Mouse (Mus musculus): ENCODE data around the gene Hoxd9.

The Hoxd9 gene

DNA sequence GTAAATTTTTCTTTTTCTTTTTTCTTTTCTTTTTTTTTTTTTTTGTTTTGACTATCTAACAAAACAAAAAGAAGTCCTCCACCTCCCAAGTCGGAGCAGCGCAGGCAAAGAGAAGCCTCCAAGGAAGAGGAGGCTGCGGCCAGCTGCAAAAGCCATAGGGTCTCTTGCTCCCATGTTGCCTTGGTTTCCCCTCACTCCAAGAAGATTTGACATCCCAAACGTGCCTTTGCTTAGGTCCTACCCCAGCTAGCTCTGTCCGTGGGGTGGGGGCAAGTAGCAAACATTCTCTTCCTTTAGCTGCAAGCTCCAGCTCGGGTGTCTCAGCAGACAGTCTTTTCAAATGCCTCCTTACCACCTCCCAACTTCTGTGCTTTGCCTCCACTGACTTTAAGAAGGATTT, 36.2 kb downstream of the Hoxd9 start:
- no peak for DNase-seq (ENCODE audit: low read depth)

DNA sequence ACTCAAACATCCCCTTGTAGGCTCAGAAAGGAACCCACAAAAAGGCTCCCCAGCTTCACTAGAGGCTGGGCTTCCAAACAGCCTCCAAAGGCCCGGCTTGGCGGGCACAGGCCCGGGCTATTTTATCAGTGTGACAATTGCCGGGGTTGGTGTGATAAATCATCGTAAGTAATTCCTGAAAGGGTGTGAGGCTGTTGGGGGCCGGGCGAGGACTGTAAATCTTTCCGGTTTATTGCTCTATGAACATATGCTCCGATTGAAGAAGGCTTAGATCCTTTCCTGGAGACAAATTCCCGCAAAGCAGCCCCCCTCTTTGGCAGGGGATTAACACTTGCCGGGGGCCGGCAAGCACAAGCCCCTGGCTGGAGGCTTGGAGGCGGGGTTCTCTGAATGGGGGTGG, 36.9 kb downstream of the Hoxd9 start:
- no peak for DNase-seq (ENCODE audit: low read depth)

DNA sequence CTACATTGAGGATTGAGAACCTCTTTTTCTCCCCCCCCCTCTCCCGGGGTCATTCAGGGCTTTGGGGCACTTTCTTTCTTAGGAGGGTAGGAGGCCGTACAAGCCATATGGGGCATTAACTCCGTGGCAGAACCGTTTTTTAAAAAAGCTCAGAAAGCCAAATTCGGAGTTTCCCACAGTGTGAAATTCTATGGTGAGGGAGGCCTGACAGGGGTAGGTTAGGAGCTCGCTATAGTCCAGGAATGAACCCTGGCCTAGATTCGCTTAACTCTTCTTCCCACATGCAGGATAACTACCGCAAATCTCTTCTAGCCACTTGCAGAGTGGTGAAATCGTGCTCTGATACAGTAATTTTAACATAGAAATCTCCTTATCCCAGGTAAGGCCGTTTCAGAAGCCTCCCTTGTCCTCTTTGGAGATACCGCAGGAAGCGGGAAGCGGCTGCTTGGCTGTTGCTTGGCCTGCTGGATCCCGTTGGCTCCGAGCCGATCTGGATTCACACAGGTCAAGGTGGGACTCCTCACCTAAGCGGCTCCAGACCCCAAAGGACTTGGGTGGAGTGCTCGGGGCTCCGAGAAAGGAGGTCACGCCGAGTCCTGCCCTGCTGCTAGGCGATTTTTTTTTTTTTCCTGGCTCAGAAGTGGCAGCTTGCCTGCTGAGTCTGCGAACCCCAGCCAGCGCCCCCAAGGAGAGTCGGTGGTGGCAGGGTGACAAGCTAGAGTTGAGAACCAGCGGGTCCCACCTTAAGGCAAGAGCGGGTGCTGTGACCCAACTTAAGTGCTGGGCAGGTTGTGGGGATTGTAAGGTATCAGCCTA, 37.7 kb downstream of the Hoxd9 start:
- no peak for DNase-seq (ENCODE audit: low read depth)

DNA sequence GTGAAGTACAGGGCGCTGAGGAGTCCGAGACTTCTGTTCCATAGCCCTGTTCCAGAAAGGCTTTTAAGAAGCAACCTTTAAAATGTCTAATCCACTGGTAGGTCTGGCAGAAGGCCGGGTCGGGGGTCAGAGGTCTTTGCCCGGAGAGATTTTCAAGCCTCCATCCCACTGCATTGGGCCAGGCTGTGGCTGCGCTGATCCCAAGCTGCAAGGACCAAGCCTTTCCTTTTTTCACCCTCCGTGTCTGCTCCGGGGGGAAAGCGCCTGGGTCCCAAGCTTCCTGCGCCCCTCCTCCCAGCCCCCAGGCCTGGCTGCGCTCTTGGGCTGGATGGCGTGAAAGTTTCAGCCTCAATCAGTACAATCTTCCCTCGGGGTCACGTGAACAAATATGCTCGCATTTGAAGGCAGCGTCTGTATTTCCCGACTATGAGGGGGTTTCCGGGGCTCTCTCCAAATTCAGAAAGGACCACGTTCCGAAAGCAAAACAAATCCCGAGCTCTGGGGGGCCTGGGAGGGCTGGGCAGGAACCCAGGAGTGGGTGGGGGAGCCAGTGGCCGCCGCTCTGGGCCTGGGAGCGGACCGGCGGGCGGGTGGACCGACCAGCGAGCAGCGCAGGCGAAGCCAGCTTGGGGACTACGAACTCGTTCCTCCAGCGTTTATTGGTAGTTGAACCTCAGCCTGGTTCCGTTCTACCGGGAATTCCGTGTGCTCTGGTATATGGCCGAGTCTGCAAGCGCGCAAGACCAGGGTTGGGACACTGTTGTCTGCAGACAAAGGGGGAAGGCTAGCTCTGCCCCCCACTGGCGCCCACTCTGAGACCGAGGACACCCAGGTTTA, 38.5 kb downstream of the Hoxd9 start:
- no peak for DNase-seq (ENCODE audit: low read depth)

DNA sequence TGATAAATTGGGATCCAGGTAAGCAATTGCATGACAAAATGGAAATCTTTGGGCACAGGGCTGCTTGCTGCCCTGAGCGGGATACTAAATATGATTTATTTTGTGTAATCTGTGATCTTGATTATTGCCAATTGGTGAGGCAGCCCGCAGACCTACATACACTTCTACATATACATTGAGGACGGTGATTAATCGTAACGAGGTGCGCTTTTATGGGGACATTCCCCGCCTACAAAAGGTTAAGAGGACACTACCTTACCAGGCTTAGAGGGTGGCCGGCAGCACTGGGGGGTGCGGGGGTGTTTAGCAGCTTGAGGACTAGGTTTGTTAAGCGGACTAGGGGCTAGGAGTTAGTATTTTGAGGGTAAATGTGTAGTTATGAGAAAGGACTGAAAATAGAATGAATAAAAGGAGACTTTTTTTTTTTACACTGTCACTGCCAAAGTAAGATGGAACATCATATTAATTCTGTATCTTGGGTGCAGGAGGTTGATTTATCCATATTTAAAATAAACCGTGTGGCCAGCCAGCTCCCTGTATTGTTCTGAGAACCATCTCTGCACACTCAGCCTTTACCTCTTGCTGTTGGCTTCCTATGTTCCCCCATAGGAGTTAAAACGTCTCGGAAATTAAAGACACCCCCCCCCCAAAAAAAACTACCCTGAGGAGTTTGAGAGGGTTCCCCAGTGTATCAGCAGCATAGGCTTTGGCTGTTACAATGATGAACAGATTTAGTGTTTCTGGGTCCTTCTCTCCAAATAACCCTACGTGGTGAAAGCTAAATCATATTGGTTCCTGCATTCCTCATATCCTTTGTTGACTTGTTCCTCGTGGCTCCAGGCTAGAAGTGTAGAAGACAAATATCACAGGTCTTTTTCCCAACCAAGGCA, 39.4 kb downstream of the Hoxd9 start:
- no peak for DNase-seq (ENCODE audit: low read depth)

DNA sequence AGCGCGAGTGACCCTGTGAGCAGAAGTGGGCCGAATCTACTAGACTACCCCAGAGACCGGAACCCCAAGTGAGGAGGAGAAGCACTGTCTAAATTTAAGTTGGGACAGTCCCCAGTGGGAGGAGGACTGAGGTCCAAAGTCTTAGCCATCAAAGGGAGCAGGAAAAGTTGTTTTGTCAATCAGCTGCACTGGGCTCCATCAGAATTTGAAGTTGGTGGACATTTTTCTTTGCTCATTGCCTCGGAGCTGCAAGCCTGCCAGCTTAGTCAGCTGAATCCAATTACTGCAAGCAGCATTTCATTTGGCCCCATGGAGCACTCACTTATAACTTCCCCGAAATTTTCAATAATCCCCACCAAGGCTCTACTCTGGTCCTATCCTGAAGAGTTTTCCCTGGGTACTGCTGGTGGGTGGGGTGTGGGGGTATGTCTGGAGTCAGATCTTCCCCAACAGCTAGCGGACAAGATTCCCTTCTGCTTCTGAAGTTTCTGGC, 40.1 kb downstream of the Hoxd9 start:
- no peak for DNase-seq (ENCODE audit: low read depth)

DNA sequence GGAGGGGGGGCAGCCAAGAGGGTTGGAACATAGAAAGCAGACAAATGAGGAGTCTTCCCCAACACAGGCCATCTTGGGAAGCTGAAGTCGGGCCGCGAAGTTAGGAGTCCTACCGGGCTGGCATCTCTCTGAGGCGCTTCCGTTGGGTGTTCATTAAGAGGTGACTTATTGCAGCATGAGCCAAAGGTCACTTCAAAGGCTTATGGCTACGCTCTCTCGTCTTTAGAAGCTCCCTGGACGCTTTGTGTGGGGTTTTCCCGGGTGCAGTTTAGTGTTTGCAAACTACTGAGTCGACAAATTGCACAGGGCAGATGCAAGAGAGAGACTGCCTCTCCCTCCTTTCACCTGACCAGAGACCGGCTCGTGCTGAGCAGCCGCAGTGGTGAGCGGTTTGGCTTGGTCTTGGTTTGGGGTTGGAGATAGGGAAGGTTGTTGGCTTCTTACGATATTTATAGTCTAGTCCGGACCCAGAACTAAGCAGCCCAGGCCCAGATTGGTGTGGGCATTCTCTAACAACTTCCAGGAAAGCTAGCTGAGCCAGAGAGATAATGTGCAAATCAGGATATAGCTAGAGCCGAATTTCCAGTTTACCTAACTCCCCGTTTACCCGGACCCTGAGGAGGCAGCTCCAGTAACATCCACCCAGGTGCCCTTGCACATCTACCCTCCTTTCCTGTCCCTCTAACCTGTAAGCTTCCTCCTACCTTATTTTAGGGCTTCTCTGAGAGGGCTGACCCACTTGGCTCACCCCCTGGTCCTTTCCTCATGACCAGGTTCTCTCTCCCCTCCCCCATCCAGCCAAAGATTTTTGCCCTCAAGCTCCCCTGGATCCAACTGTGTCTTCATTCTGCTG, 41.3 kb downstream of the Hoxd9 start:
- no peak for DNase-seq (ENCODE audit: low read depth)

DNA sequence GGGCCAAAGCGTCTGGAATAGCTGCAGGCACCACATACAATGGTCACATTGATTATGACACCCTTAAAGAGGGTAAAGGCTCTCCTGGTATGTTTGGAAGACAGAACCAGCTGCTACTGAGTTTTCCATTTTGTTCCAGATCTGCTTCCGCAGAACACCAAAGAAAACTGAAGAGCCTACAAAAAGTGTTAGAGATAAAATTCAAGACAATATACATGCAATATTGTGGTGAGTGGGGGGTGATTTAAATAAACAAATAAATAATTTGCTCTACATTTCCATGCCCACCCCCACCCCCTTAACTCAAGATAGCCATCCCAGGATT, 41.9 kb downstream of the Hoxd9 start:
- no peak for DNase-seq (ENCODE audit: low read depth)

DNA sequence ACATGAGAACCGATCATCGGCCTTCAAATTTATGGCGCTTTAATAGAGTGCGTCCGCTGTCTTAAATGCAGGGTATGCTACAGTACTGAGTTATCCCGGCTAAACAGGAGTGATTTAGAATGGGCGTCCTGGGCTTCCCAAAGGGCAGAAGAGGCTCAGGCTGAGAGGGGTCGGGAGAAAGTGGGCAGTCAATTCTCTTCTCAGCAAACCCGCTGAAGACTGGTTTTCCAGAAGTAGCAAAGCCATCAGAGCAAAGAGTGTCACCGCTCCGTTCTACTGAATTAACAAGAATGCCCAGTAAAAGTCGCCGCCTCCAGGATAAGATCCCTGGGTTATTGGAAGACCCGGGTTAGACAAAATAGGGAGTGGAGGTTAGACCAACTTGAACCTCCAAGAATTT, 42.3 kb downstream of the Hoxd9 start:
- no peak for DNase-seq (ENCODE audit: low read depth)

DNA sequence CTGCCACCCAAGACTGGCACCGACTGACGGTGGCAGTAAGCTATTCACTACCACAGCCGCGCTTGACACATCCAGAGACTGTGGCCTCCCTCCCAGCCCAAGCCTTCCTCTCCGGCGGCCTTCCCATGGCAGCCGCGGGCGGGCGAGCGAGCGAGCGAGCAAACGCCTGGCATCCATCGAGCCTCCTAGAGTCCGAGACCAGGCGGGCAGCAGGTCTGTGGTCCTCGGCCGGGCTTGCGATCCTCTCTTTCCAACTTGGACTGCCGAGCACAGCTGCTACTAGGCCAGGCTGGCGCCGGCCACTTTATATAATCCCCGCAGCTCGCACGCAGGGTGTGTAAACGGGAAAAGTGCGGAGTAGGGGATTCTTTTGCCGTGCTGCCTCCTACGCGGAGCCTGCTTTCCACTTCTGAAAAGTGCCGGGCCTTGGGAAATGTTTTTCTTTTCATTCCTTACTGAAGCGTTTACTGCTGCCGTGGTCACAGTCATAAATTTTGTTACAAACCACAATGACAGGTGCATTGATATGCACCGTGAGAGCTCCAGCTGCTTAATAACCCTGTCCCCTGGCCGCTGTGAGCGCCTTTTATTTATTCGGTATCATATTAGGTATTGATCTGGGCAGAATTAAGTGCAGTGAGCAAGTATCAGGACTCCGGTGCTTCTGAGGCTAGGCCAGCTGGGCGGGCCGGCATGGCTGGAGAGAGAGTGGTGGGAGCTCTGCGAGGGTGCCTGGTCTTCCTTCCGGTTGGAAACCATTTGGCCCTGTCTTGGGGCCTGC, 43.0 kb downstream of the Hoxd9 start:
- DNase-seq (ENCODE audit: low read depth): no peak

DNA sequence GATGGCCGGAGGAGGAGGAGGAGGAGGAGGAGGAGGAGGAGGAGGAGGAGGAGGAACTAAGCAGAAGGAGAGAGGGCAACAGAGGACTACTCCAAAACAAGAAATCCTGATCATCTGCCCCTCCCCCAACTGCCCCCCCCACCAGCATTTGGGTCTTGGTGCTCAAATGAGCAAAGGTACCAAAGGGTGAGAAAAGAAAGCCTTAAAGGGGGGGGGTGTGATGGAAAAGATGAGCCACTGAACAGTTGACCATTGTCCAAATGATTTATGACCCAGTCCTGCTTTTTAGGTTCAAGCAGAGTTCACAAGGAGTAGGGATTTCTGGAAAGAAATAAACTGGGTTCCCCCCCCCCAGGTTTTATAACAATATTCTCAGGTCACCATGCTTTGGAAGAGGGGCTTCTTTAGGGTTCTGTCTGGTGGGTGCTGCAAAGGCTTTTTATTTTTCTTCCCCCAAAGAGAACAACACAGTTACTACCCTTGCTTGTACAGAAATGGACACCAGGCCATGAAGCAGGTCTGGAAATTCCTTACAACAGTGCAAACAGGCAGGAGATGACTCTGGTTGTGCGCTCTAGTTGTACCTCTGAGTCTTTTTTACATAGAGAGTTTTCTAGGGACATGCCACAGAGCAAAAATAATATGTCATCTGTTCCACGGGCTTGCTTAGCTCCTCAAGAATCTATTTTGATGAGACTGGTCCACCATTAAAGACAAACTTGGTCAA, 43.9 kb downstream of the Hoxd9 start:
- DNase-seq (ENCODE audit: low read depth): no peak

DNA sequence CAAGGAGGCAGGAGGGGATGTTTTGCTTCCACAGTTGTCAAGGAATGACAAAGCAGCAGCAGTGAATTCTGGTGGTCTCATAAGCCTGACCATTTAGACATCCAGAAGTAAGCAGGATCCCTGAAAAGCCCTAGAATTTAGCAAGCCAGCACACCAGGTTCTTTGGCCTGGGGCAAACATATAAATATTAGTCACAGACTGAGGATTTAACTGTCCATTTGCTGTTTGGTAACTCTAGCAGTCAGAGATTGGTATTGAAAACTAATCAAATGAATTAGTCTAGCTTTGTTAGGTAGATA, 44.4 kb downstream of the Hoxd9 start:
- DNase-seq (ENCODE audit: low read depth): no peak

DNA sequence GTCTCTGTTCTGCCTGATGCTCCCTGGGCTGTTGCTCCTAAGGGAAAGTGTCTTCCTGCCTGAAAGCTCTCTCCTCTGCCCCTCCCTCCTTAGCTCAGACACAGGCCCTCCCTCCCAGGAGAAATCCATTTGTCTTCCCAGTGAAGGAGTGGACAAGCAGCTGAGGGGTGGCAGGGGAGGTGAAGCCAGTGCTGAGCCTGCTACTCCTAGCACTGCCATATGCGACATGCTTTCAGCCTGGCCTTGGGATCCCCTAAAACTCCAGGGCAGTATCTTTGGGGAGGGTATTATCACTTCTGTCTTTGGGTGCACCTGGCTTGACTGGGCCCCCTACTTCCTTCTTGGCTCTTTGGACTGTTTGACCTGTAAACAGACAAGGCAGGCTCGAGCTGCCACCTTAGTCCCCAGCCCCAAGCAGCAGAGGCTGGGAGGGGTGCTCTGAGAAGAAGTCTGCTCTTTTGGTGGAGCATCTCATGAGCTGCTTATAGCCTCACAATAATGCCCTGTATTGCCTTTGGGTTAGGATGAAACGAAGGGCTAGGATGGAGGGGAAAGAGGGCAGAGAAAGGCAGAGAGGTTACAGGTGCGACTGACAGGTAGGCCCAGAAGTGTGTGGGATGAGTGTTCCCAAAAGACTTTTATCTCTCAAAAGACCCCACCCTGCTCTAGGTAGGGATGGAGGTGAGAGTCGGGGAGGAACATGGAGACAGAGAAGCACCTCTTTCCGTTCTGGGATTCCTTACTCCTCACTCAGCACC, 48.2 kb downstream of the Hoxd9 start:
- no peak for DNase-seq (ENCODE audit: low read depth)

DNA sequence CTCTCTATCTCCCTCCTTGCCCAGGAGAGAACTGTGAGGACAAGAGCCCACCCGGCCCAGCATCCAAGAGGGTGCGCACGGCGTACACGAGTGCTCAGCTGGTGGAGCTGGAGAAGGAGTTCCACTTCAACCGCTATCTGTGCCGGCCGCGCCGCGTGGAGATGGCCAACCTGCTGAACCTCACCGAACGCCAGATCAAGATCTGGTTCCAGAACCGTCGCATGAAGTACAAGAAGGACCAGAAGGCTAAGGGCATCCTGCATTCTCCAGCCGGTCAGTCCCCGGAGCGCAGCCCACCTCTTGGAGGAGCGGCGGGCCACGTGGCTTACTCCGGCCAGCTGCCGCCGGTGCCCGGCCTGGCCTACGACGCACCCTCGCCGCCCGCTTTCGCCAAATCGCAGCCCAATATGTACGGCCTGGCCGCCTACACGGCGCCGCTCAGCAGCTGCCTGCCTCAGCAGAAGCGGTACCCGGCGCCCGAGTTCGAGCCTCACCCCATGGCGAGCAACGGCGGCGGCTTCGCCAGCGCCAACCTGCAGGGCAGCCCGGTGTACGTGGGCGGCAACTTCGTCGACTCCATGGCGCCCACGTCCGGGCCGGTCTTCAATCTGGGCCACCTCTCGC, 48.9 kb downstream of the Hoxd9 start:
- DNase-seq (ENCODE audit: low read depth): no peak

DNA sequence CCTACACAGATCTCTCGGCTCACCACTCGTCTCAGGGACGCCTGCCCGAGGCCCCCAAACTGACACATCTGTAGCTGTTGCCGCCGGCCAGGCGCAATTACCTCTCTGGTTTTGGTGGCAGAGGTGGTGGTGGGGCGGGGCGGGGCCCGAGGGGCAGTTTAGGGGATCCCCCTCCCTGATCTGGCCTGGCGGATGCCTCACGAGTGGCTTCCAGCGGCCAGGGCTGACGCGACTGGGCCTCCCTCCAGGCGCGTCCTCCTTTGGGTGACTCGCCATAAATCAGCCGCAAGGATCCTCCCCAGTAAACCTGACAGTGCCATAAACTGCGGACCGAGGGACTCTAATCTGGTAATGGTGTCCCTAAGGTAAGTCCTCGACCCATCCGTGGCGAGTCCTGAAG, 49.5 kb downstream of the Hoxd9 start:
- DNase-seq (ENCODE audit: low read depth): no peak

DNA sequence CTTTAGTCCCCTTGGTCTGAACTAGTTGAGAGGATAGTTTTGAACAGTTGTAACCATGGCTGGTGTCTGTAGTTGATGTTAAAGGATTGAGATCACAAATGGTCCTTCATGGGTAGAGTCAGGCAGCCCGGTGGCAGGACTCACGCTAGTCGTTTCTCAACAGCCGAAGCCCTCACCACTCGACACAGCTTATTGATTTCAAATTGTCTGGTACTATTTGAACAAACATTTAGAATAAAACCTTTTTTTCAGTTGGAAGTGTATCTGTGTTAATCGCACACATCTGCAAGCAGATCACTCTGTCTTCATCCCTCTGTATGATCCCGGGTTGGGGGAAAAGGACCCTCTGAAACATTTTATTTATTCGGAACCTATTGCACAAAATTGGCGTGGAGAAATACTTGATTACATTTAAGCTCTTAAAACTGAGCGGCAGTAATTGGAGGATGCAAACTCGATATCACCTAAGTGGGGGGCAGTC, 50.2 kb downstream of the Hoxd9 start:
- DNase-seq (ENCODE audit: low read depth): no peak

DNA sequence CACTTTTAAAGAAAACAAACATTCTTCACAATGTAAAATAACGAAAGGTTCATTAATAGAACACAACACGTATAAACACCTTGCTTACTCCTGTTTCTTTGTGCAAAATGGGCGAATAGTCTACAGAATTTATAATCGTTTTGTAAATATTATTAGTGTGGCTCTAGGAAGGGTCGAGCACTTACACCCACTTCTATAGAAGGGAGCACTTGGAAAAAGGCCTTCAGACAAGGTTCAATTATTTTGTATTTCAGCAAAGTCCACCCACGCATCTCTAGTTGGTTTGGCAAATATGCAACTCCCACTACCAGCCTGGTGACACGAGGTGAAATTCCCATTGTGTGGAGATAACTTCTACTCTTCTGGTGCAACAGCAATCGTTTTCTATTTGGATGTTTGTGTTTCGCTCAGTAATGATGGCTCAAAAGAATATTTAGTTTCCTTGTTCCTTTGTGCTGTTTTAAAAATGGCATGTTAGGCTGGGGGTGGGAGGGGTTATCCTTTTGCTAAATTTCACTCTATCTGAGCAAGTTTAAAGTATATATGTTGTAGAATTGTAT, 51.0 kb downstream of the Hoxd9 start:
- DNase-seq (ENCODE audit: low read depth): no peak

DNA sequence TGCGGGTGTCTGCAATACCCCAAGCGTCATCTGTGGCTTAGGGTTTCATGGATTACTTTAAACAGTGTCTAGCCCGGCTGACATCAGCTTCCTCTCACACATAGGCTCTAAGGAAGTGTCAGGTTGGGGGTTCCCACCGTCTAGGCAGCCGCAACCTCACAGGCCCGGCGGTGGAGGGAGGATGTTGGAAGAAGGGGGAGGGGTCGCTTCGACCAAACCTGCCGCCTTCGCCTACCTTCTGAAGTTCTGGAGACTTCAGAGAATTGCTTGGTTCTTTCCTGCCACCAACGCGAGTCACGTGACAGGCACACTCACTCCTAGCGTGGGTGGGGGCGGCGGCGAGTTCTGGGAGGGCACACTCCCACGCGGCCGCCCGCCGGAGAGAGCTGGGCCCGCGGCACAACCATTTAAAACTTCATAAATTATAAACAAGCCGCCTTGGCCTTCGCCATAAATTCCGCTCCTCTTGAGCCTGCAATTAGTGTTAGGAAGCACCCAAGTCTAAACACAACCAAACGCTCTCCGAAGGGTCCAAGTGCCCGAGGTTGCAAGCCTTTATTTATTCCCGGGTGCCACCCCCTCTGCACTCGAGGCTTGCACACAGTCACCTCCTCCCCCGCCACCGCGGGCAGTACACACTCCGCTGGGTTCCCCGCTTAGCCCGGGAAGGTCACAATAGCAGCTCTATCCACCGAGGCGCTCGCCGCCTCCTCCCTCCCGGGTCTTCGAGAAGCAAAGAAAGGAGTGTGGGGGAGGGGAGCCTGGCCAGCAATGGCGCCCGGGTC, 52.0 kb downstream of the Hoxd9 start:
- no peak for DNase-seq (ENCODE audit: low read depth)
